Mouse (Mus musculus) monocyte, adult 5-6 weeks (primary cell): ENCODE data around the gene 1190005I06Rik. TPM values are rescaled to one million over a fixed set of nuclear protein-coding genes. Genes with fewer than 3 reads are reported as not detected.

ENCODE experiments used
- ATAC-seq: fragments of 153-309, 156-312 bp; replicated peaks from 2 replicates; pipeline ENCODE4 v1.8.0; 2017; ENCODE audit warnings: mild to moderate bottlenecking; ENCODE audit not compliant: low TSS enrichment, insufficient number of reproducible peaks, severe bottlenecking, poor library complexity, low FRiP score
- total RNA-seq: library from RNA; stranded (forward); fragments of 200-1000, 200-491, 200-594 nt; gene quantifications from 3 replicates; pipeline ENCODE4 v1.2.3, GENCODE M21; 2017

1190005I06Rik gene
- total RNA-seq, 1 experiment from 2014 or later: not detected

DNA sequence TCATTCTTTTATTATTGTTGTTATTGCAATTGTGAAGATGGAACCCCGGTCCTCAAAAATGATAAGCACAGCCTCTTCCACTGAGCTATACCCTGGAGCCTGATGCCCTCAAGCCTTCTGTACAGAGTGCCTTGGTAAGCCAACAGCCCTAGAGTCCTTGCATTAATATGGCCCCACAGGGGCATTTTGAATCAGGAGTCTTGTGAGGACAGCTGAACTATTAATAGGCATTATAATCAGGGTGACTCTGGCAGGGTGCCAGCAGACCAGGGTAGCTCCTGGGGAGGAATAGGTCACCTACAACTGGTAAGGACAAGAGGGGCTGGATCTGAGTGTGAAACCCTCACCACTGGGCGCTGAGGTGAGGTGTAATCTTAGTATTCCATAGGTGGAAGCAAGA lies 57.5 kb downstream of the 1190005I06Rik start:
- no peak for ATAC-seq

DNA sequence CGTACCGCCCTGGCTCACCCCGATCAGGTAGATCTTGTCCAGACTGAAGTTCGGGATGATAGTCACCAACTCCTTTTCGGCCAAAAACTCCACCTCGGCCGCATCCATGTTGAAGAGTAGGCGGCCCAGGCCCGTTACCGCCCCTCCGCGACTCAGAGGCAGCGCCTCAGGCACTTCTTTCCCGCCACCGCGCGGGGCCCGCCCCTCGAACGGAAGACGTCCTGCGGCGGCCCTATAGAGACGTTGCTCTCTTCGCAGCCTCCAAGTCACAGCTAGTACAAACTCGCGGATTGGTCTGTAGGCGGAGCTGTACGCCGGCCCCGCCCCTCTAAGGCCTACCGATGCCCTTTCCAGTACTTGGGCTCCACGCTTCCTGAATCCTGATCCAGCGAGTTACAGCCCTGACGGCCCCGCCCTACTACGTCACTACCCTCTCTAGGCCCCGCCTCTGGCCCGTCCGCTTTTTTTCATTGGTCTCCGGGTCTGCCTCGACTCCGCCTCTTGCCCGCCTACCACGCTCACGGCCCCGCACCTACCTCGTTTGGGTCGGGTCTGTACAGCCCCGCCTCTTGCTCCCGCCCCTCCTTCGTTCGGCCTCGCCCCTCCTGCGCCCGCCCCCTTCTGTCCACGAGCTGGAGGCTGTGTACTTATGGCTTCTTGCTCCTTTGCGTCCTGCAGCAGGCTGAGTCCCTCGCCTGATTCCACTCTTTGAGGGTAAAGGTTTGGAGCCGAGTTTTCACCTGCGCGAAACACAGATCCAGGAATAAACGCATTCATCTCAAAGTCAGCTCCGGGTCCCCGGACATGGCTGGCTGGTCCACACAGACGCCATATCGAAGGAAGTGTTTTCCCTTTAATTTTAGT lies 58.3 kb downstream of the 1190005I06Rik start, which contains the start of gene Gins2:
Gene Gins2 (minus strand): TSS at position 397 of the 864 bp plus-strand sequence.
- peak; percentile 96 for ATAC-seq

GRCm38 (mm10) chr8:120585521-120585920 lies 61.9 kb downstream of the 1190005I06Rik start:
- no peak for ATAC-seq

DNA sequence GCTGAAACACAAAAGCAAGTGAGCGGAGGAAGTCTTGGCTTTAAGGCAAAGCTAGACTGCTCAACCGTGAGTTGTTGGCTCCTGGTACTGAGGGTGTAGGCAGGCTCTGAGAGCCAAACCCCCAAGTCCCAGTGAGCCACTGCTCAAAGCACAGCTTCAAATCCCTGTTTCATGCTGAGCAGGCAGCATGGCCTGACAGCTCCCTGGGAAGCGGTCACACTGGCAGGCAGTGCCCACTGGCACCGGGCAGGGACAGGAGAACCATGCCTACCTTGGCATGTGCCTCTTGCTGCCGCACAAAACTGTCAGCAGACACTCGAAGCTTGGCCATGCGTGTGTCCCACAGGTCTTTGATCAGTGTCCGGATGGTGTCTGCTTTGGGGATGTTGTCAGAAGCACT lies 65.6 kb downstream of the 1190005I06Rik start:
- no peak for ATAC-seq

DNA sequence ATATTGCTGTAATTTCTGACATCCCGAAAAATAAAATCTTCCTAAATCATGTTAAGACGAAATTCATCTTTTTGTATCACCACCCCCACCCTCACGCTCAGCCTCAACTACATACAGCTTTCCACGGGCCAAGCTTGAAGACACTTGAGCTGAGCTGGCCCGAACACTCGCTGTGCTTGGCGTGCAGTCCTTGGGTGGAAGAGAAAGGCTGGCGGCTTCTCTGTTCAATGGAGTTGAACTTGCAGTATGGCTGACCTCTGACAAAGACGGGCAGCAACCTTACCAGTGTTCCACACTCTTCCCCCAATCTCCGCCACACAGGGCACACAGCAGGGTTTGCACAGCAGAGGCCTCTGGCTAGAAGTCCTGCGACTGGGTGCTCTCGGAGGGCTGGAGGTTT lies 66.1 kb downstream of the 1190005I06Rik start:
- no peak for ATAC-seq

- no peak for ATAC-seq
Measured at GRCm38 (mm10) chr8:120580336-120581000, 67.0 kb downstream of the 1190005I06Rik start.

GRCm38 (mm10) chr8:120577821-120578220 lies 69.6 kb downstream of the 1190005I06Rik start:
- no peak for ATAC-seq

DNA sequence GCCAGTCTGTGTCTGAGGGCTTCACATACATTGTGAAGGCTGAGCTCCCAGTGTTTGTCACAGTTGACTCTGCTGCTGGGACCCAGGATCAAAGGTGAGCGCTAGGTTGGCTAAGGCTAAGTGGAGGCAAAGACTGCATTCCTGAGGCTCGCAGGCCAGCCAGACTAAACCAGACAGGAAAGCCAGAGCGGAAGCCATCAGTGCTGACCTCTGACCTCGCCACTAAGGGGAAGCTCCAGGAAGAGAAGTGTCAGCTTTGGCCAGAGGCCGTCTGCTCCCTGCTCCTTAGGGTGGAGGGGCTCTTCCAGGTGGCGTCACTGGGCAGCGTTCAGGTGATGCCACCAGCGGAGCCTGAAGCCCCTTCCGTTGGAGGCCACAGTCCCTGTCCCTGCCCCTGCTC lies 71.6 kb downstream of the 1190005I06Rik start:
- ATAC-seq: no peak

GRCm38 (mm10) chr8:120574941-120575340 lies 72.5 kb downstream of the 1190005I06Rik start:
- ATAC-seq: no peak

- no peak for ATAC-seq
Measured at GRCm38 (mm10) chr8:120573866-120574265, 73.6 kb downstream of the 1190005I06Rik start.

DNA sequence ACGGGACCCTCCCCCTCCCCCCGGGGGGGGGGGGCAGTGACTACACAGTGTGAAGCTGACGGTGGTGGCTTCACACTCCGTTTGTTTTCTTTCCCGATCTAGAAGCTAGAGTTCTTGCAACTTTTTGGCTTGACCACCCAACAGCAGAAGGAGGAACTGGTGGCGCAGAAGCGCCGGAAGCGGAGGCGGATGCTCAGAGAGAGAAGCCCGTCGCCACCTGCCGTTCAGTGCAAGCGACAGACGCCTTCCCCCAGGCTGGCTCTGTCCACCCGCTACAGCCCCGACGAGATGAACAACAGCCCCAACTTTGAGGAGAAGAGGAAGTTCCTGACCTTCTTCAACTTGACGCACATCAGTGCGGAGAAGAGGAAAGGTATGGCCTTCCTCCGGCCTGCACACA lies 74.9 kb downstream of the 1190005I06Rik start:
- peak; percentile 42 for ATAC-seq

GRCm38 (mm10) chr8:120571561-120571960 lies 75.9 kb downstream of the 1190005I06Rik start:
- ATAC-seq: no peak

- ATAC-seq: peak; percentile 40
Measured at GRCm38 (mm10) chr8:120569939-120570715, 77.3 kb downstream of the 1190005I06Rik start.

DNA sequence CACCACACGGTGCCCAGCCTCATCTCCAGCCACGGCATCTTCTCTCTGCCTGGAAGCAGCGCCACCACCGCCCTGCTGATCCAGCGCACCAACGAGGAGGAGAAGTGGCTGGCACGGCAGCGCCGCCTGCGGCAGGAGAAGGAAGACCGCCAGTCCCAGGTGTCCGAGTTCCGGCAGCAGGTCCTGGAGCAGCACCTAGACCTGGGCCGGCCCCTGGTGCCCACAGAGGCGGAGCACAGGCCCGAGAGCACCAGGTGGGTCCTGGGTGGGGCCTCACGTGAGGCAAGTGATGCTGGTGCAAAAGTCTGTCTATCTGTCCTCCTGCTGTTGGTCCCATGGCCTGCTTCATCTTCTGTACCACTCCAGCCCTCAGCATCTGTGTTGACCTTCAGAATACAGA lies 78.3 kb downstream of the 1190005I06Rik start:
- no peak for ATAC-seq

DNA sequence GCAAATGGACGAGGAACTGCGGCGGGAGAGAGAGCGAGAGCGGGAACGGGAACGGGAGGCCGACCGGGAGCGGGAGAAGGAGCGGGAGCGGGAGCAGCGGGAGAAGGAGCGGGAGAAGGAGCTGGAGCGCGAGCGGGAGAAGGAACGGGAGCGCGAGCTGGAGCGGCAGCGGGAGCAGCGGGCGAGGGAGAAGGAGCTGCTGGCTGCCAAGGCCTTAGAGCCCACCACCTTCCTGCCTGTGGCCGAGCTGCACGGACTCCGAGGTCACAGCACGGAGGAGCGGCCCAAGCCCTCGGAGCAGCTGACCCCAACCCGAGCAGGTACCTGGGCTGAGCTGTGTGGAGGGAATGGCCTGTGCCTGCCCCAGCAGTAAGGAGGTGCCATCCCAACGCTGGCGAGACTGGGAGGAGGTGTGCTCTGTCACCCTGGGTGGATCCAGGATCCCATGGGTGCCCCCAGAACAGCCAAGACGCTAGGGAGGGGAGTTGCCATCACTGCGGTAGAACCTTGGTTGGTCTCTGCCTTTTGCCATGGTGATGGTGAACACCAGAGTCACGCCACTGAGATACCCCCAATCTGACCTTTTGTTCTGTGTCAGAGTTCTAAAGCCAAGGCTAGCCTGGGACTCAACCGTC lies 79.2 kb downstream of the 1190005I06Rik start:
- no peak for ATAC-seq

DNA sequence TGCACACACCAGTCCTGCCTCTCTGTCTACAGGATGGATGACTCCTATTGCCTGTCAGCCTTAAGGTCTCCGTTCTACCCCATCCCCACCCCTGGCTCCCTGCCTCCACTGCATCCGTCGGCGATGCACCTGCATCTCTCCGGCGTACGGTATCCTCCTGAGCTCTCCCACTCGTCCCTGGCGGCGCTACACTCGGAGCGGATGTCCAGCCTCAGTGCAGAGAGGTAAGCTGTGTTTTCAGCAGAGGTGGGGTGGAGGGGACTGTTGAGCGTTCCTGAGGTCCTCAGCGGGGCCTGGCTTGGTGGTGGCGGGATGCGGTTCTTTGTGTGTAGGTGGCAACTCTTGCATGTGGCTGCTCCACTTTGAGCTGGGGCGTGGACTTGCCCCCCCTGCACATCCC lies 79.7 kb downstream of the 1190005I06Rik start:
- no peak for ATAC-seq

- ATAC-seq: no peak
Measured at GRCm38 (mm10) chr8:120566681-120567080, 80.8 kb downstream of the 1190005I06Rik start.

DNA sequence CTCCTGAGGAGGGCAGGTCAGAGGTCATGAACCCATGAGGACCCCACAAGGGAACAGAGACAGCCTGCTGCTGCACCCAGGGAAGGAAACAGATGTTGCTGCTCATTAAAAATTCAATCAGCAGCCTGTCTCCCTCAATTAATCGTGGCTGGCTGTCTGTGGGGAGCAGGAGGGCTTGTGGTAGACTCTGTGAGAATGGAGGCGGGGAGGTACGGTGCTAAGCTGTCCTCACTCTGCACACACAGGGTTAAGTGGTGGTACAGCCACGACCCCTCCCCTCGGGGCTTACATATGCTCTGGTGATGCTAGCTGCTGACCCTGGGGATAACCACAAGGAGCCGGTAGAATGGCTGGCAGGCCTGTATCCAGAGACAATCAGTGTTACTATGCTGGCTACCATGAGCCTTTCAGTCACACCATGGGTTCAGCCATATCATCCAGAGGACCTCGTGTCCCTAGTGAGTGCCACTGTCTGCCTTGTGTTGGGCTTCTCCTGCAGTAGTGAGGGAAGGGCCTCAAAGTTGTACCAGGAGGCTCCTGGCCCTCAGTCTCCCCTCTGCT lies 82.2 kb downstream of the 1190005I06Rik start:
- no peak for ATAC-seq
